In genomic region chr2:7359557-7359956, GRCm38 (mm10) we compare ENCODE assay signal across 22 mouse cellular contexts.
DNase-seq lines count a peak whose midpoint lies in the region; ATAC-seq and TF ChIP-seq lines count a peak whose summit lies in the region.
"Had no signal": no experiment of that assay in that cellular context is flagged by ENCODE, and none has a peak within 500 bp of the region (broad histone marks: within the 10 kb centered on the region; RNA-seq: fewer than 3 reads in every experiment).

No protein-coding gene starts in this region.

- H3K4me3 ChIP-seq in left cerebral cortex, adult 2 months, result no peak overlapping the region
- H3K4me3 ChIP-seq in embryonic facial prominence, embryonic 10.5 days, result no peak overlapping the region
- no peak overlapping the region for H3K4me3 ChIP-seq in forebrain, postnatal 0 days (ENCODE audit: low read depth, low read length)
- H3K4me3 ChIP-seq: embryonic facial prominence, embryonic 15.5 days; heart, embryonic 10.5 days; hindbrain, embryonic 13.5 days; intestine, embryonic 15.5 days; limb, embryonic 15.5 days; liver, embryonic 15.5 days; midbrain, embryonic 10.5 days; neural tube, embryonic 15.5 days had no signal

- H3K4me1 ChIP-seq in embryonic facial prominence, embryonic 10.5 days, result peaks cover 4% of the 10 kb centered on the region; the same call in 1 of the 2 replicates
- no peaks in the 10 kb centered on the region for H3K4me1 ChIP-seq in forebrain, postnatal 0 days (ENCODE audit: insufficient read depth)
- H3K4me1 ChIP-seq: embryonic facial prominence, embryonic 15.5 days; heart, embryonic 10.5 days; hindbrain, embryonic 13.5 days; intestine, embryonic 15.5 days; limb, embryonic 15.5 days; liver, embryonic 15.5 days; neural tube, embryonic 15.5 days had no signal

- peak overlapping the region; percentile 48 for H3K27ac ChIP-seq in left cerebral cortex, adult 2 months
- no peak overlapping the region for H3K27ac ChIP-seq in embryonic facial prominence, embryonic 10.5 days (replicated peaks)
- 0 out of 2 replicates have a peak overlapping the region, but pooled peaks have one; percentile 23 for H3K27ac ChIP-seq in forebrain, postnatal 0 days (ENCODE audit: low read depth, low read length)
- H3K27ac ChIP-seq: embryonic facial prominence, embryonic 15.5 days; heart, embryonic 10.5 days; hindbrain, embryonic 13.5 days; intestine, embryonic 15.5 days; limb, embryonic 15.5 days; liver, embryonic 15.5 days; macrophage; midbrain, embryonic 10.5 days; neural tube, embryonic 15.5 days; stomach, postnatal 0 days had no signal

- H3K36me3 ChIP-seq in embryonic facial prominence, embryonic 10.5 days (replicated peaks), result no peaks in the 10 kb centered on the region
- H3K36me3 ChIP-seq in forebrain, postnatal 0 days (ENCODE audit: insufficient read depth), result no peaks in the 10 kb centered on the region
- H3K36me3 ChIP-seq: embryonic facial prominence, embryonic 15.5 days; heart, embryonic 10.5 days; hindbrain, embryonic 13.5 days; intestine, embryonic 15.5 days; limb, embryonic 15.5 days; liver, embryonic 15.5 days; midbrain, embryonic 10.5 days; neural tube, embryonic 15.5 days had no signal

- no peaks in the 10 kb centered on the region for H3K9me3 ChIP-seq in embryonic facial prominence, embryonic 10.5 days
- H3K9me3 ChIP-seq in forebrain, postnatal 0 days (ENCODE audit: low read length), result no peaks in the 10 kb centered on the region
- H3K9me3 ChIP-seq: embryonic facial prominence, embryonic 15.5 days; heart, embryonic 10.5 days; hindbrain, embryonic 13.5 days; intestine, embryonic 15.5 days; limb, embryonic 15.5 days; liver, embryonic 15.5 days; midbrain, embryonic 10.5 days; neural tube, embryonic 15.5 days had no signal

- DNase-seq in cerebellum, postnatal 14 days, result peak; percentile 77 to 80
- no peak for DNase-seq in cerebellum, adult 8-10 months
- no peak for DNase-seq in left cerebral cortex, adult 2 months (ENCODE audit: extremely low spot score in 1 of 2, low spot score in 2 of 2)
- DNase-seq in left cerebral cortex, adult 8-10 months (ENCODE audit: low spot score in 2 of 2), result no peak
- peak; percentile 14 for DNase-seq in embryonic facial prominence, embryonic 10.5 days (ENCODE audit: low spot score)
- no peak for DNase-seq in forebrain, postnatal 0 days
- DNase-seq in urinary bladder, postnatal 36 days (ENCODE audit: low spot score in 2 of 2), result no peak
- DNase-seq in urinary bladder, postnatal 14 days (ENCODE audit: low spot score), result no peak
- DNase-seq: adrenal gland, postnatal 25 days; kidney, adult 9 months; kidney, postnatal 25 days; right cerebral cortex, postnatal 4 days had no signal

- ATAC-seq in forebrain, postnatal 0 days, result no peak; the same call in 1 of the 2 replicates
- ATAC-seq: intestine, embryonic 15.5 days had no signal

- no peak overlapping the region for H3K4me2 ChIP-seq in forebrain, postnatal 0 days (ENCODE audit: low read depth)
- H3K4me2 ChIP-seq: embryonic facial prominence, embryonic 15.5 days; hindbrain, embryonic 13.5 days; intestine, embryonic 15.5 days; limb, embryonic 15.5 days; liver, embryonic 15.5 days; neural tube, embryonic 15.5 days had no signal

- H3K27me3 ChIP-seq in embryonic facial prominence, embryonic 10.5 days (replicated peaks; ENCODE audit: low read depth, poor library complexity, severe bottlenecking), result no peaks in the 10 kb centered on the region
- no peaks in the 10 kb centered on the region for H3K27me3 ChIP-seq in forebrain, postnatal 0 days (ENCODE audit: insufficient read depth, low read length)
- H3K27me3 ChIP-seq: embryonic facial prominence, embryonic 15.5 days; hindbrain, embryonic 13.5 days; intestine, embryonic 15.5 days; limb, embryonic 15.5 days; liver, embryonic 15.5 days; neural tube, embryonic 15.5 days had no signal

- intact Hi-C loops in left cerebral cortex, adult 2 months (cut with DNase I), result no loop called here

- TF ChIP-seq CTCF in left cerebral cortex, adult 2 months (IDR thresholded peaks at IDR 0.05), result no peak
- TF ChIP-seq CTCF in forebrain, postnatal 0 days (IDR thresholded peaks at IDR 0.05; ENCODE audit: low read depth), result no peak

- 52% methylated on average over 5 of the region's 5 CpGs for WGBS in embryonic facial prominence, embryonic 10.5 days
- 46% methylated on average over 5 of the region's 5 CpGs for WGBS in forebrain, postnatal 0 days

- no peak overlapping the region for H3K9ac ChIP-seq in forebrain, postnatal 0 days
- H3K9ac ChIP-seq: embryonic facial prominence, embryonic 15.5 days; hindbrain, embryonic 13.5 days; intestine, embryonic 15.5 days; limb, embryonic 15.5 days; liver, embryonic 15.5 days; neural tube, embryonic 15.5 days had no signal

Comparison
In these comparisons a context has a peak if more than half of its experiments do, and no peak if none do; other contexts are left out.
1. DNase-seq: peak in cerebellum, postnatal 14 days (2 of 2) and embryonic facial prominence, embryonic 10.5 days (single experiment); none in cerebellum, adult 8-10 months (single experiment), left cerebral cortex, adult 2 months (0 of 2), left cerebral cortex, adult 8-10 months (0 of 2), forebrain, postnatal 0 days (single experiment), urinary bladder, postnatal 36 days (0 of 2) and urinary bladder, postnatal 14 days (single experiment).